Mouse (Mus musculus) frontal cortex, postnatal 14 days (tissue): Measurements from ENCODE around the gene Celf2.

Experiments used
- DNase-seq, 2 experiments: peaks; one replicate each; pipeline ENCODE4 v3.0.0; 2022; ENCODE audit warnings: low spot score in 2 of 2

Celf2 gene

GRCm38 (mm10) chr2:6911932-6912331 is 597.4 kb downstream of the Celf2 start:
- DNase-seq = peak; percentile 53 to 61

- no peak for DNase-seq
Observed at GRCm38 (mm10) chr2:6909921-6910320, 599.4 kb downstream of the Celf2 start.

DNA sequence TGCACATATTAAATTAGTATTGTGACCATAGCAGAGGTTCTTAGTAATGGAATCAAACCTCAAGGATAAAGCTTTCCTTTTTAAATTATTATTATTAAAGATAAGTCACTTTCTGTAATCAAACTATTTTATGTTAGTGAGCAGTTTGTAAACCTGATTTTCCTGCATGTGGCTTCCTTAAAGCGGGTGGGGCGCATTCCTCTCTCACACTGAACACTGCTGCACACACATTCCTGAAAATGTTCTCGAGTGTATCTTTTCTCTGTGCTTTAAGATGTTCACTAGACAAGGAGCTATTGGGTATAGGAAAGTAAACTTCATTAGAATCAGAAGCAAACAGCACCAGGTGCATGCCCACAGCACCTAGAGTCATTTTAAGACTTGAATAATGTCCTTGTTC is 605.0 kb downstream of the Celf2 start:
- DNase-seq = no peak

DNA sequence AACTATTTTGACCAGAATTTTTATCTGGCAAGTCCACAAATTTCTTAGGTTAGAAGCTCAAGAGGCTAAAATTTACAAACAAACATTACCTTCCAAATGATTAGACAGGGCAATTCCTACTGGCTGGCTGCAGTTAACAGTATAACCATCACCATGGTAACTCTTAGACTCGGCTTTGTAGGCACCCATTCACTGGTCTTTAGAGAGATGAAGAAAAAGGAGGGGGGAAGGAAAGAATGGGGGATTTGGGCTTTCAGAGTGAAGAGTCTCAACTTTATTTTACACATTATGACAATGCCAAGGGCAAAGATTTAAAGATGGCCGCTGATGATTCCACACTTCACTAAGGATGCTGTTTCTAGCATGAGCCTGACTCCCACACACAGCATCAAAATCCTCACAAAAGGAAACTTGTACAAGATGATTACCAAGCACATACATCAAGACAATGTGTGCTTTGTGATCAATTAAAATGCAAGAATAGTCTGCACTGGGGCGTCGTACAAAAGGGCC is 606.1 kb downstream of the Celf2 start:
- DNase-seq = no peak

- DNase-seq = no peak
Observed at GRCm38 (mm10) chr2:6896896-6897295, 612.5 kb downstream of the Celf2 start.

DNA sequence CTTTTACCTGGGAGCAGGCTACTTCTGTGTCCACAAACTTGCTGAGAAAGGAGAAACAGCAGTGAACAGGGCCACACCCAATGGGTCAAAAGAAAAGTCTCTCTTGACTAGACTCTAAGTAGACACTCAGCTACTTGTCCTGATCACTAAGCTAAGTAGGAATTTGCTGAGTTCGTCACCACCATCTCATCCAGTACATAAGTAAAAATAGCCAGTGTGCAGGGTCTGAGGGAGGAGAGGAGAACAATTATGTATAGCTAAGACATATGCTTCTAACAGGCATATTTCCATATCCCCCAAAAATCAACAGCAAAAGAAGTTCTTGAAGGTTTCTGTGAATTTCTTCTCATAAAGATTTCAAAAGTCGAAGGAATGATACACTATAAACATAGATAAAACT is 615.8 kb downstream of the Celf2 start:
- DNase-seq = no peak

GRCm38 (mm10) chr2:6893095-6893494 is 616.3 kb downstream of the Celf2 start:
- DNase-seq = no peak

GRCm38 (mm10) chr2:6884796-6885711 is 624.3 kb downstream of the Celf2 start:
- no peak for DNase-seq

DNA sequence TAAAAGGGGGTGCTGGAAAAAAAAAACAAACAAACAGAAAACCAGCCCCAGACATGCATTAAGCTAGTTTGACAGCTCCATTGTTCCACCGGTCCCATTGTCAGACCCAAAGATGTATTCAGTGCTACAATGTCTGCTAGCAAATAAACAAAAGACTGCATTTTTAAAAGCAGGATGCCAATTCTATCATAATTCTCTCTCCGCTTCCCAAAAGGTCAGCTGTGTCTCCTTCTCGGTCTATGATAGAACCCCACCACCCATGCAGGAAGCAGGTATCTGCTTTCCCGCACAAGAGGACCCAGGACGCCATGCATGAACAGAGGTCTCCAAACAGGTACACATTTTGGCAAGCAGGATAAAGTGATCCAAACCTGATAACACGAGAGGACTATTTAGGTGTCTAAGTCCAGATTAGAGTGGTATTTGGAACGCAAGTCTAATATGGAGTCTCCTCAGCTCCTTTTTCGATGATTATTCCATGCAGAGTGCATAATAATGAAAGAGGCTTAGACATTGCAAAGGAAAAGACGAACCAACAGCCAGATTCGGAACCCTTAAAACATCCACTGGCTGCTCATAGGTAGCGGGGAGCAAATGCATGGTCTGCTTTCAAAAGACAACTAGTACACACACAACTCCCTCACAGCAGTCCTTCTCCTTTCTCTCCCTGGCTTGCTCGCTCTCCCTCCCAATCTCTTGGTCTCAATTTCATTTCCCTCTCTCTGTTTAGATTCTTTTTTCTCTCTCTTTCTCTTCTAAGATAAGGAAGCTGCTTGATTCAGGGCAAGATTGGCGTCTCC is 625.2 kb downstream of the Celf2 start:
- peak in 1 of 2 experiments; percentile 17 for DNase-seq

GRCm38 (mm10) chr2:6882236-6882885 is 627.0 kb downstream of the Celf2 start:
- peak in 1 of 2 experiments; percentile 5 for DNase-seq

DNA sequence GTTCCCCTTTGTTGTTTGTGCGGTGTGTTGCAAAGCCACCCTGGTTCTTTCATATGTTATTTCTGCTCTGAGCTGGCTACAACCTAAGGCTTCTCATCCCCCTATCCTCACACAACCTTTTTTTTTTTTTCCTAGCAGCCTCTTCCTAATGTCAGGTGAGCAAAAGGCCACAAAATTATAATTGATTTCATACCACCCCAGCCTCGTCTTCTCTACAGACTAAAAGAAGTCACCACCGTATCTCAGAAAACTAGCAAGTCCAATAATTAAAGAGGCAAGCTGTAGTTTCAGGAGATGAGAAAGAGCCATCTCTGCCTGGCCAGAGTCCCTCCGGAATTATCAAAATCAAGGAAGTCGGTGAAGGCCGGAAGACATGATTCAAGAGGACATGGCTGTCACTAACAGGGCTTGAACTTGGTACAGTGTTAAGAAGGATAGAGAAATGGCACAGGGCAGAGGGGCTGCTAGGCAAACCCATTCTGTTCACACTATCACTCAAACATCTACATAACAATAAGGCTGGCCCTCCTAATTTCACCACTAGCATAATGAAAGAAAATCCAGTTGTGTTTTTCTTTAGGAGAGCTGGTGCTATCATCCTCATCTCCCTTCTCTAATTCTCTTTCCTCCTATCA is 628.3 kb downstream of the Celf2 start:
- peak in 1 of 2 experiments; percentile 5 for DNase-seq

GRCm38 (mm10) chr2:6877094-6877493 is 632.3 kb downstream of the Celf2 start:
- no peak for DNase-seq

GRCm38 (mm10) chr2:6876547-6876946 is 632.8 kb downstream of the Celf2 start:
- DNase-seq = no peak

DNA sequence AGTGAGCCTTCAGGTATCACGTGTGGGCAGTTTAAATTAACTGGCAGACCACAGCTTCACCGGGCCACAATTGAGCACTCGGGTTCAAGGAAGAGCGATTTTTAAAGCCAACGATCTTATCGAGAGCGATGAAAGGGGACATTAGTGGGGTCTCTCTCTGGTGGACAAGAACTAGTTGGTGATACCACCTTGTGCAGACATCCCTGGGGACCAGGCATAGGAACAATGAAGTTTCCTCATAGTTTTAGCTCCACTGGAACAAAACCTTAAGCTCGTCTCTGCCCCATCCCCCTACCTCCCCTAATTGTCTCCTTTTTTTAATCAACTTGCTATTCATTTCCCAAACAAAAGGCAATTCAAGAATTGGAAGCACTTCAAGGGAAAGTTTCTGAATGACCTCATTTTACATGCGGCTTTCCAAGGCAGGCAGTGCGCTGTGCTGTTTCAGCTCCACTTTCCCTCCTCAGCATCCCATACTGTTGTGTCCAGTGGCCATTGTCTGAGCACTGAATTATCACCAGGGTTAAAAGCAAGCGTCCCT is 634.2 kb downstream of the Celf2 start:
- DNase-seq = peak in 1 of 2 experiments; percentile 31

- no peak for DNase-seq
Observed at GRCm38 (mm10) chr2:6874266-6874955, 635.0 kb downstream of the Celf2 start.

GRCm38 (mm10) chr2:6873711-6874110 is 635.7 kb downstream of the Celf2 start:
- no peak for DNase-seq

- DNase-seq = no peak
Observed at GRCm38 (mm10) chr2:6872894-6873255, 636.5 kb downstream of the Celf2 start.

DNA sequence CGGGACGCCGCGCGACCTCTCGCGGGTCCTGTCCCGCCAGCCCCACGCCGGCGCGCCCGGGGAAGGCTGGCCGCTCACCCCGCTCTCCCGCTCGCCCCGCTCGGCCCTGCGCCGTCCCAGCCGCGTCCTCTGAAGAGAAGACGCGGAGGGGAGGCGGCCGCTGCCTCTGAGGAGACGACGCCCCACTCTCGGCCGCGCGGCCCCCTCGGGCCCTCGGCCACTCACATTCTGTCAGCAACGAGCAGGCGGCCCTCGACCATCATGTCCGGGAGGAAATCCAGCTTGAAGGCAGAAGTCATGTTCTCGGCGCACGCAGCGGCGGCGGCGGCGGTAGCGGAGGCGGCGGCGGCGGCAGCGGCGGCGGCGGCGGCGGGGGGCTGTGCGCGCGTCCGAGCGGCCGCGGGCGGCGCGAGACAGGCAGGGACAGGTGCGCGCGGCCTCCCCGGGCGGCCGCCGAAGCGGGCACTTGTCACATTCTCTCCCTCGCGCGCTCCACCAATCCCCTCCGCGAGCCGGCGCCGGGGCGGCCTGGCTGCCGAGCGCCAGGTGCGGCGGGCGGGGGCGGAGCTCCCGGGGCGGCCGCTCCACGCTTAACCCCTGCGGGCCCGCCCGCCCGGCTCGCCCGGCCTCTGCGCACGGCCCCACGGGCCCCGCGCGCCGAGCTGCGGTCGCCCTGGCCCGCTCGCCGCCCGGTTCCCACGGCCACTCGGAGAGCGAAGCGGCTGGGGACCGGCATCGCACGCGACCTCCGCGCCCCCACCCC is 637.1 kb downstream of the Celf2 start:
- peak in 1 of 2 experiments; percentile 62 for DNase-seq

GRCm38 (mm10) chr2:6871281-6872130 is 637.9 kb downstream of the Celf2 start:
- no peak for DNase-seq
